Mouse (Mus musculus): ENCODE results near the gene Adgrl4. TPM values are rescaled to one million over a fixed set of nuclear protein-coding genes. Genes with fewer than 3 reads are reported as not detected.
A peak's percentile ranks its signal among the peaks of the same experiment; 100 is the strongest.

Adgrl4 gene
- total and polyA plus RNA-seq, 3 experiments, result not detected

DNA sequence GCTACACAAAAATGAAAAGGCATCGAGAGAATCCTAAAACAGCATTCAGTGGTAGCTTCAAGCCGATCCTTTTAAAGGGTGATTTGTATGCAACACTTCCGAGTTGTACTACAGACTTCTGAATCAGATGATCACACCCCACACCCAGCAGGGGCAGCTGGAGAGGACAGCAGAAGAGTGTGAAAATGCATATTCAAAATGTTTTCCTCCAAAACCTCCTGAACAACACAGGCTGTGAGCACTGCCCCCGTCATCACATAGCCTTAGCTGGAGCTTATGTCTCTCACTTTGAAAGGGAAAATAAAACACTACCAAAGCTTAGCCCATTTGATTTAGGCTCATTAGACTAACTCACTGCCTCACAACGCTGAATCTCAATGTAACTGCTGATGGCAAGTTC lies 113.3 kb downstream of the Adgrl4 start:
- H3K36me3 ChIP-seq (replicated peaks in 1 of 2; ENCODE audit: control insufficient read depth in 1 of 2, insufficient read depth in 1 of 2, low read length in 1 of 2), result no peaks in the 10 kb centered on the region
- dilution Hi-C loops (cut with MboI; ENCODE audit: extremely low pct_ligation_motif_present, extremely low pct_unique_long_range_greater_than_20kb, low sequenced_read_pairs), result no loop called here

GRCm38 (mm10) chr3:151556635-151557034 lies 118.9 kb downstream of the Adgrl4 start:
- Histone ChIP-seq H3K4me2 (ENCODE audit: insufficient read depth, low read depth, poor library complexity, severe bottlenecking) (no peak overlapping the region), H3K36me3 (replicated peaks in 1 of 2; ENCODE audit: control insufficient read depth in 1 of 2, insufficient read depth in 1 of 2, low read length in 1 of 2) (no peaks in the 10 kb centered on the region), H3K4me1 (ENCODE audit: control insufficient read depth in 1 of 2, insufficient read depth in 2 of 2) (peaks cover 0 to 33% of the 10 kb centered on the region in 2 experiments; a peak in 3 of 4 replicates), H3K4me3 (replicated peaks in 1 of 3; ENCODE audit: low read depth in 2 of 3, low read length in 2 of 3, poor library complexity in 1 of 3) (no peak overlapping the region), H3K27ac (ENCODE audit: insufficient read depth, low read depth) (no peak overlapping the region), H3K9ac (ENCODE audit: insufficient read depth, low read depth) (no peak overlapping the region), H3K27me3 (replicated peaks) (no peaks in the 10 kb centered on the region), H3K9me3 (replicated peaks; ENCODE audit: low read length) (no peaks in the 10 kb centered on the region), H3K79me2 (replicated peaks; ENCODE audit: control insufficient read depth, extremely low read depth, insufficient read depth, poor library complexity, severe bottlenecking) (no peaks in the 10 kb centered on the region)
- no peak for TF ChIP-seq POLR2A (IDR thresholded peaks at IDR 0.05; ENCODE audit: low read depth, low read length)
- TF ChIP-seq KAT2A (IDR thresholded peaks at IDR 0.05; ENCODE audit: insufficient replicate concordance, low read length), result no peak
- TF ChIP-seq USF2 (conservative IDR thresholded peaks at IDR 0.05; ENCODE audit: low read depth, low read length), result no peak
- no peak for TF ChIP-seq SIN3A (IDR thresholded peaks at IDR 0.05; ENCODE audit: low read length)
- TF ChIP-seq BHLHE40 (IDR thresholded peaks at IDR 0.05; ENCODE audit: low read depth, low read length), result no peak
- TF ChIP-seq EP300 (IDR thresholded peaks at IDR 0.05; ENCODE audit: low read length), result no peak
- TF ChIP-seq TCF12 (IDR thresholded peaks at IDR 0.05; ENCODE audit: low read depth, low read length), result no peak; the same call in 1 of the 2 replicates
- in situ Hi-C loops (cut with MboI; ENCODE audit: low pct_ligation_motif_present, low pct_unique_long_range_greater_than_20kb, low sequenced_read_pairs) (loop anchor here (10.0 to 25.0 kb wide), 2 partner anchors 112 to 294 kb away; no protein-coding TSS in a partner anchor), dilution Hi-C loops (cut with MboI; ENCODE audit: extremely low pct_ligation_motif_present, extremely low pct_unique_long_range_greater_than_20kb, low sequenced_read_pairs) (no loop called here)
- peak; percentile 53 for DNase-seq (ENCODE audit: extremely low read depth)

More for the DNA sequence above, 113.3 kb downstream of the Adgrl4 start:
- H3K79me2 ChIP-seq (replicated peaks; ENCODE audit: control insufficient read depth, extremely low read depth, insufficient read depth, poor library complexity, severe bottlenecking), result no peaks in the 10 kb centered on the region
- H3K4me3 ChIP-seq (replicated peaks in 1 of 3; ENCODE audit: low read depth in 2 of 3, low read length in 2 of 3, poor library complexity in 1 of 3), result no peak overlapping the region
- no peak overlapping the region for H3K4me2 ChIP-seq (ENCODE audit: insufficient read depth, low read depth, poor library complexity, severe bottlenecking)
- no peak for DNase-seq (ENCODE audit: extremely low read depth)
- no peaks in the 10 kb centered on the region for H3K27me3 ChIP-seq (replicated peaks)
- peaks cover 0 to 11% of the 10 kb centered on the region in 2 experiments; a peak in 1 of 4 replicates for H3K4me1 ChIP-seq (ENCODE audit: control insufficient read depth in 1 of 2, insufficient read depth in 2 of 2)
- no peak overlapping the region for H3K27ac ChIP-seq (ENCODE audit: insufficient read depth, low read depth)
- TF ChIP-seq POLR2AphosphoS2 (IDR thresholded peaks at IDR 0.05; ENCODE audit: low read depth, low read length), result no peak
- H3K9me3 ChIP-seq (replicated peaks; ENCODE audit: low read length), result no peaks in the 10 kb centered on the region
- in situ Hi-C loops (cut with MboI; ENCODE audit: low pct_ligation_motif_present, low pct_unique_long_range_greater_than_20kb, low sequenced_read_pairs), result loop anchor here (10.0 to 25.0 kb wide), 2 partner anchors 106 to 289 kb away; no protein-coding TSS in a partner anchor
- no peak overlapping the region for H3K9ac ChIP-seq (ENCODE audit: insufficient read depth, low read depth)

- Histone ChIP-seq H3K9ac (ENCODE audit: insufficient read depth, low read depth) (0 out of 2 replicates have a peak overlapping the region, but pooled peaks have one; percentile 12), H3K4me1 (ENCODE audit: control insufficient read depth in 1 of 2, insufficient read depth in 2 of 2) (peaks cover 0 to 33% of the 10 kb centered on the region in 2 experiments; a peak in 3 of 4 replicates), H3K79me2 (replicated peaks; ENCODE audit: control insufficient read depth, extremely low read depth, insufficient read depth, poor library complexity, severe bottlenecking) (no peaks in the 10 kb centered on the region), H3K9me3 (replicated peaks; ENCODE audit: low read length) (no peaks in the 10 kb centered on the region), H3K27me3 (replicated peaks) (no peaks in the 10 kb centered on the region), H3K4me2 (ENCODE audit: insufficient read depth, low read depth, poor library complexity, severe bottlenecking) (peak overlapping the region; percentile 53; the same call in 1 of the 2 replicates), H3K27ac (ENCODE audit: insufficient read depth, low read depth) (peak overlapping the region; percentile 5; the same call in 1 of the 2 replicates), H3K36me3 (replicated peaks in 1 of 2; ENCODE audit: control insufficient read depth in 1 of 2, insufficient read depth in 1 of 2, low read length in 1 of 2) (no peaks in the 10 kb centered on the region), H3K4me3 (replicated peaks in 1 of 3; ENCODE audit: low read depth in 2 of 3, low read length in 2 of 3, poor library complexity in 1 of 3) (no peak overlapping the region)
- dilution Hi-C loops (cut with MboI; ENCODE audit: extremely low pct_ligation_motif_present, extremely low pct_unique_long_range_greater_than_20kb, low sequenced_read_pairs) (no loop called here), in situ Hi-C loops (cut with MboI; ENCODE audit: low pct_ligation_motif_present, low pct_unique_long_range_greater_than_20kb, low sequenced_read_pairs) (loop anchor here (10.0 to 25.0 kb wide), 2 partner anchors 112 to 295 kb away; no protein-coding TSS in a partner anchor)
- TF ChIP-seq EP300 (IDR thresholded peaks at IDR 0.05; ENCODE audit: low read length) (peak; percentile 62; the same call in 1 of the 2 replicates), CTCF (conservative IDR thresholded peaks at IDR 0.05 in 1 of 2, IDR thresholded peaks at IDR 0.05 in 1 of 2; ENCODE audit: low read depth in 2 of 2, low read length in 2 of 2) (no peak), ETS1 (conservative IDR thresholded peaks at IDR 0.05; ENCODE audit: low read depth, low read length) (0 out of 2 replicates have a peak, but pooled peaks have one; percentile 21), ELF1 (IDR thresholded peaks at IDR 0.05; ENCODE audit: low read depth, low read length) (peak; percentile 70), MEF2A (IDR thresholded peaks at IDR 0.05; ENCODE audit: borderline replicate concordance, low read depth, low read length) (peak; percentile 82; the same call in 1 of the 2 replicates), USF1 (IDR thresholded peaks at IDR 0.05; ENCODE audit: low read depth, low read length) (no peak), TBP (conservative IDR thresholded peaks at IDR 0.05; ENCODE audit: low read depth, low read length) (0 out of 2 replicates have a peak, but pooled peaks have one; percentile 12), RAD21 (IDR thresholded peaks at IDR 0.05; ENCODE audit: low read depth, low read length) (no peak), POLR2A (IDR thresholded peaks at IDR 0.05; ENCODE audit: low read depth, low read length) (0 out of 2 replicates have a peak, but pooled peaks have one; percentile 31), TCF12 (IDR thresholded peaks at IDR 0.05; ENCODE audit: low read depth, low read length) (no peak)
- DNase-seq (ENCODE audit: extremely low read depth), result peak; percentile 72
Measured at GRCm38 (mm10) chr3:151557125-151557524, 119.4 kb downstream of the Adgrl4 start.

All from CH12.LX (cell line).